Mouse (Mus musculus) T-helper 2 cell (primary cell): ENCODE measurements around the gene Tmem135.

Source experiments
- in situ Hi-C: fragments of 300-600 bp; cut with MboI, MseI; formaldehyde crosslinking; loops from one replicate; pipeline ENCODE4 v1.15.1; 2025; ENCODE audit warnings: high pct_unique_total_duplicates

Gene Tmem135

GRCm38 (mm10) chr7:89404081-89404733 lies at the start of gene Tmem135, which contains the start of gene Fzd4:
Tmem135 (minus strand) TSS chr7:89404222.
Fzd4 (plus strand) TSS chr7:89404355.
- in situ Hi-C loops = loop anchor here (5.0 kb wide), 1 partner anchor 242 kb away; no protein-coding TSS in a partner anchor

- in situ Hi-C loops = no loop called here
Observed at GRCm38 (mm10) chr7:89450312-89450711, 46.3 kb upstream of the Tmem135 start.

- in situ Hi-C loops = no loop called here
Observed at GRCm38 (mm10) chr7:89445137-89445536, 41.1 kb upstream of the Tmem135 start.

GRCm38 (mm10) chr7:89442242-89442641 lies 38.2 kb upstream of the Tmem135 start:
- in situ Hi-C loops = no loop called here

GRCm38 (mm10) chr7:89441291-89441690 lies 37.3 kb upstream of the Tmem135 start:
- in situ Hi-C loops = no loop called here

- in situ Hi-C loops = no loop called here
Observed at GRCm38 (mm10) chr7:89437589-89437988, 33.6 kb upstream of the Tmem135 start.

- in situ Hi-C loops = no loop called here
Observed at GRCm38 (mm10) chr7:89436404-89436803, 32.4 kb upstream of the Tmem135 start.

- in situ Hi-C loops = no loop called here
Observed at GRCm38 (mm10) chr7:89433893-89434616, 30.0 kb upstream of the Tmem135 start.

GRCm38 (mm10) chr7:89433193-89433892 lies 29.3 kb upstream of the Tmem135 start:
- in situ Hi-C loops = no loop called here

GRCm38 (mm10) chr7:89431185-89431584 lies 27.2 kb upstream of the Tmem135 start:
- in situ Hi-C loops = no loop called here

GRCm38 (mm10) chr7:89429326-89429725 lies 25.3 kb upstream of the Tmem135 start:
- in situ Hi-C loops = no loop called here

- in situ Hi-C loops = no loop called here
Observed at GRCm38 (mm10) chr7:89428804-89429203, 24.8 kb upstream of the Tmem135 start.

- in situ Hi-C loops = no loop called here
Observed at GRCm38 (mm10) chr7:89427101-89427500, 23.1 kb upstream of the Tmem135 start.

- in situ Hi-C loops = no loop called here
Observed at GRCm38 (mm10) chr7:89425803-89426725, 22.0 kb upstream of the Tmem135 start.

- in situ Hi-C loops = no loop called here
Observed at GRCm38 (mm10) chr7:89424659-89425058, 20.6 kb upstream of the Tmem135 start.

GRCm38 (mm10) chr7:89423688-89424255 lies 19.8 kb upstream of the Tmem135 start:
- in situ Hi-C loops = no loop called here

- in situ Hi-C loops = no loop called here
Observed at GRCm38 (mm10) chr7:89423194-89423593, 19.2 kb upstream of the Tmem135 start.

- in situ Hi-C loops = no loop called here
Observed at GRCm38 (mm10) chr7:89422650-89423049, 18.6 kb upstream of the Tmem135 start.

GRCm38 (mm10) chr7:89421294-89421693 lies 17.3 kb upstream of the Tmem135 start:
- in situ Hi-C loops = no loop called here

- in situ Hi-C loops = no loop called here
Observed at GRCm38 (mm10) chr7:89418917-89419679, 15.1 kb upstream of the Tmem135 start.
